Mouse (Mus musculus): ENCODE data around the gene Rdh19.
"Not testable (repeated sequence)": the region's sequence is repeated elsewhere in the genome, so short reads cannot be mapped to it uniquely, and the experiment has no call there.

The Rdh19 gene

DNA sequence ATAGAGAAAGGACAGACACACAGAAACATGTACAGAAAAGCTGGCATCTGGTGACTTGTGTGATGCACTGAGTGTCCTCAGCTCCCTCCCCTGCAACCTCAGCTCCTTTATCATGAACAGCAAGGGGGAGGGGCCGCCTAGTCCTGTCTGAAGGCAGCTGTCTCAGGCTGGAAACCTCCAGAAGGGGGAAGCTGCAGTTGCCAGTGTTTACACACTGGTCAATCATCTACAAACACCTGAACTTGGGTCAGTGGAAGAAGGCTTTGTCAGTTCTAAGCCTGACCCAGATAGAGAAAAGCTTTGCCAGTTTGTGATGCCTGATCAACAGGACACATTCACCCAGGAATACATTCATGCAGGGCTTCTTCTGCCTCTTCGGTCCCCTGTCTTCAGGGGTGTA, 28.0 kb downstream of the Rdh19 start:
- in situ Hi-C loops (cut with MboI; ENCODE audit: low pct_unique_long_range_greater_than_20kb in 1 of 2, low sequenced_read_pairs in 2 of 2, unreplicated experiment in 1 of 2) = no loop called here

DNA sequence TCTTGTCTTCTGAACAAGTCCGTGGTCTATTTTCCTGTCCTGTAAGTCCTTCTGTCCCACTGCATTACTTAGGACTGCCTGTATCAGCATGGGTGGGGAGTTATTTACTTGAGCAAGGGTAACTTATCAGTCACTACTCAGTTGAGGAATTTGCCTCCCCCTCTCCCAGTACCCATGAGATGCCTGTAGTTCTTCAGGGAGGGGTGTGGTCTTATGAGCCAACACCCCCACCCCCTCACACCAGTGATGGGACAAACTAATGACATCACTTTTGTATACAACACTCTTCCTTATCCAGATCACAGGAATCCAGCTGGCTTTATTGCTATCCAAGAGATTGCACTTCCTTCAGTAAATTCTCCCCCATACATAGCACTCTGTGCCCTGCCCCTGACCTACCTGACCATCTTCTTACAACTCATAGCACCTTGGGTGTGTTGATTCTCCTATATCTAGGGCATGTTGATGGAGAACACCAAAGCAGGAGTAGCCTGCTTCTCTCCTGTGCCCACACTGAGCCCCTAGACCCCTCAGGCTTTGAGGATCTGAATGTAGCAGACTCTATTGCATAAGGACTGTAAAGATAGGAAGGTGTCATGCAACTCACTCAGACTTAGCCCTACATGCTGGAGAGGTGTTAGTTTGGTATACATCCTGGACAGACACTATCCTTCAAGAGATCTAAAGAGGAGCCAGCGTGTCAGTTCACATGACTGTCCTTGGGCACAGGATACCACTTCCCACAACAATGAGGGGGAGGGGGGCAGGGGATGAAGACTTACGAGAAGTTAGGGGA, 28.7 kb downstream of the Rdh19 start:
- in situ Hi-C loops (cut with MboI; ENCODE audit: low pct_unique_long_range_greater_than_20kb in 1 of 2, low sequenced_read_pairs in 2 of 2, unreplicated experiment in 1 of 2) = no loop called here

DNA sequence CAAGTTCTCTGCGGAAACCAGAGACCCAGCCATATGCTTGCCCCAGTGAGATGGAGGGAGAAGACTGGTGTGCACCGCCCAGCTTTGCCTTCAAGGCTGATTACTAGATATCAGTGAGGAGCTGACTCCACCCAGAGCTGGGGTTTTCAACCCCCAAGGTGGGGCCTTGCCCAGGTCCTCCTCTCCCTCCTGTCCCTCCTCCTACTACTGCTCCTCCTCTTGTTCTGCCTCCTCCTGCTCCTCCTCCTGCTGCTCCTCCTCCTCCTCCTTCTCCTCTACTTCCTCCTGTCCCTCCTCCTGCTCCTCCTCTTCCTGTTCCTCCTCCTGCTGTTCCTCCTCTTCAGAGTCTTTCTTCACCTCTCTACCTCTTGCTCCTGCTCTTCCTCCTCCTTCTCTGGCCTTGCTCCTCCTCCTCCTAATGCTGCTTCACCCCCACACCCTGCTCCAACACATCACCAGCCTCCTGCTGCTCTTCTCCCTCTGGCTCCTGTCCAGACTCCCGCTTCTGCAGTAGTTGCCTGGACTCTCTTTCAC, 29.5 kb downstream of the Rdh19 start:
- in situ Hi-C loops (cut with MboI; ENCODE audit: low pct_unique_long_range_greater_than_20kb in 1 of 2, low sequenced_read_pairs in 2 of 2, unreplicated experiment in 1 of 2) = no loop called here

DNA sequence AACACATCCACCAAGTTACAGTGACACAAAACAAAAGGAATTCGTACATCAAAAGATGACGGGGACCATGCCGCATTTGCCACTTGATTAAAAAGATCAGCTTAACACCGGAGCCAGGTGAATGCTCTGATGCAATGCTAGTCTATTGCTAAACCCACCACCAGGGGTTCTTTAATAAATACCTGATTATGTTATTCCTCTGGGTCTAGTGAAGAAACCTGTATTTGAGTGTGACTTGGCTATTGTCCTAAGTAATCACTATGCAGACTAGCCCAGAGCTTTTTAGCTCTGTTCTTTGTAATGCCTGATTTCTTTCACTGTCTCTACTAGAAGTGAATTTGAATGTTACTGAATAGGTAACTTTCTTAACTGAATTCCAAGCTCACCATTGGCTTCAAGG, 31.3 kb downstream of the Rdh19 start:
- in situ Hi-C loops (cut with MboI; ENCODE audit: low pct_unique_long_range_greater_than_20kb in 1 of 2, low sequenced_read_pairs in 2 of 2, unreplicated experiment in 1 of 2) = no loop called here

DNA sequence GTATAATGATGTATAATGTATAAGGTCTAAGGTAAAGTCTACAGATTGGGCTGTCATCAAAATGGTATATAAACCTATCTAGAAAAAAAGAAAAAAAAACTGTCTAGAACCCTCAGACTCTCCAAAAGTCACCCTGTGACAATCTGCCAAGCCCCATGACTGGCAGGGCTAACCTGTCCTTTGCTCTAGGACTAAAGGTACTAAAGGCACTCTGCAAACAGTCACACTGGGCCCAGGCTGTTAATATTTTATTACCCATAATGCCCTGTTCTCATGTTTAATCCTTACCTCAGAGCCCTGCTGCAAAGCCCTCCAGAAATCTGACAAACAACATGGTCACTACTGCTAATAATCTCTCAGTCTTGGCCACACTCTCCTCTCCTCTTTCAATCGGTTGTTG, 36.8 kb downstream of the Rdh19 start:
- in situ Hi-C loops (cut with MboI; ENCODE audit: low pct_unique_long_range_greater_than_20kb in 1 of 2, low sequenced_read_pairs in 2 of 2, unreplicated experiment in 1 of 2) = no loop called here

DNA sequence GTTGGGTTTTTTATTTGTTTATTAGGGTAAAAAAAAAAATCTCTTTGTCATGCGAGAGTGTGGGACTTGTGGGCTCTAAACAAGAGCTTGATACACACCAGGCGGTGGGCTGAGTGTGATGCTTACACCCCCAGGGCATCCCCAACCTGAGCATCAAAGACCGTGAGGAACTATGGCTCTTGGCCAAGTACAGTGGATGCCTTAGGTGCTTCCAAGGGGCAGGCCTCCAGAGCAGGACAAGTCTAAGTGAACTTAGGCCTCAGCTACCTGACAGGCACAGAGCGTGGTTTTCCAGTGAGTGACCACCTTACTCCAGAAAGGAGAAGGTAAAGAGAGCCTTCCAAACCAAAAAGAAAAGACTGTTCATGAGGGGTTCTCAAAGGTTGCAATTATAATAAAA, 37.2 kb downstream of the Rdh19 start:
- in situ Hi-C loops (cut with MboI; ENCODE audit: low pct_unique_long_range_greater_than_20kb in 1 of 2, low sequenced_read_pairs in 2 of 2, unreplicated experiment in 1 of 2) = no loop called here

DNA sequence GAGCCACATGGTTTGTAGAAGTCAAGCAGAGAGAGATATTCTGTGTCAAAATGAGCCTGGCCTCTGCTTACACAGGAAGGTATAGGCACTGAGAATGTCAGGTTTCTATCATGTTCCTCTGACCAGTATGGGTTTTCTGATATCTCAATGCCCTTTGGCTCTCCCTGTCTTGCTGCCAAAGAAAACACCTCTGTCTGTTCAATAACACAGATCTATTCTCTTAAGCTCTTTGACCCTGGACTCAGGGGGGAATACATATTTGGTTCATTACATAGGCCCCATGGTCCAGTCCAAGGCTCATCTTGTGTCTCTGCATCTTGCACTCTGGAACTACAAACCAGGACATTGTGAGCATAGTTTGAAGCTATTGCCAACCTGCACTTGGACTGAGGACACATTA, 38.9 kb downstream of the Rdh19 start, which contains the start of gene Rdh7:
TSS of gene Rdh7 (minus strand) at position 213 of the 400 bp plus-strand sequence.
- in situ Hi-C loops (cut with MboI; ENCODE audit: low pct_unique_long_range_greater_than_20kb in 1 of 2, low sequenced_read_pairs in 2 of 2, unreplicated experiment in 1 of 2) = no loop called here

DNA sequence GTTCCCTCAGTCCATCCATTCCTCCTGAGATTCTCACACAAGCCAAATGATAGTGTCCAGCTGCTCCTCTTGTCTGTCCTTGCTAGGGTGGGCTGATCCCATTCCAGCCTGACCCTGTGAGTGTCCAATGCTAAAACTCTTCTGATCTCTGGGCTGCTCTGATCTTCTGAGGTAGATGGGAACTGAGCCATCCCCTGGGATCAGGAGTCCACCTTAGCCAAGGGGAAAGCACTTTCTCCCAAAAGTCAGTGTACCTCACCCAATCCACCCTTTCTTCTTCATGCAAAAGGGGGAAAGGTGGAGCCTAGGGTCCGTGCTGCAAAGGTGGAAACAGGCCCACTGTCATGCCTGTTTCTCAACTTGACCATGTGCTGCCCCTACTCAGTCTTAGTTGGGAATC, 41.8 kb downstream of the Rdh19 start:
- in situ Hi-C loops (cut with MboI; ENCODE audit: low pct_unique_long_range_greater_than_20kb in 1 of 2, low sequenced_read_pairs in 2 of 2, unreplicated experiment in 1 of 2) = no loop called here

DNA sequence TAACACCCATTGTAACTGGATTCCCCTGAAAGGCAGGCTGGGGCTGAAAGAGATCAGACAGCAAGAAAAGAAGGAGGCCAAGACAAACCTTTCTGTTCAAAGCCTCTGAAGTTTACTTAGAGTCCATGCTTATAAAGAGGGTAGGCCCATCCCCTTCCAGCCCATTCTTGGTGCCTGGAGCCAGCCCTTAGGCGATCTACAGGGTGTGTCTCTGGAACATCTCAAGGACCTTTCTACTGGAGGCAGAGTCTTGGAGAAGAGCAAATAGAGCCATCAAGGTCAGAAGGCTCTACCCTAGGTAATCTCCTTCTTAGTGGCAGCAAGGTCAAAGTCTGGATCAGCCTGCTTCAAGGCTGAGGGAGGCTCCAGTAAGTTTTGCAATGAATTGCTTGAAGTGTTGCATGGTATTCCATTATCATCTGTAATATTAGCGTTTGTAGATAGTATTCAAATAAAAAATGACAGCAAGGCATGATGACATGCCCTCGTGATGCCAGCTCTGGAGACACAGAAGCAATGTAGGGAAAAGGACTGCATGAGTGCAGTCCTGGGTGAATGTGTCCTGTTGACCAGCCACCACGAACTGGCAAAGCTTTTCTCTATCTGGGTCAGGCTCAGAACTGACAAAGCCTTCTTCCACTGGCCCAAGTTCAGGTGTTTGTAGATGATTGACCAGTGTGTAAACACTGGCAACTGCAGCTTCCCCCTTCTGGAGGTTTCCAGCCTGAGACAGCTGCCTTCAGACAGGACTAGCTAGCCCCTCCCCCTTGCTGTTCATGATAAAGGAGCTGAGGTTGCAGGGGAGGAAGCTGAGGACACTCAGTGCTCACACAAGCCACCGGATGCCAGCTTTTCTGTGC, 43.7 kb downstream of the Rdh19 start:
- in situ Hi-C loops (cut with MboI; ENCODE audit: low pct_unique_long_range_greater_than_20kb in 1 of 2, low sequenced_read_pairs in 2 of 2, unreplicated experiment in 1 of 2) = not testable (repeated sequence)

DNA sequence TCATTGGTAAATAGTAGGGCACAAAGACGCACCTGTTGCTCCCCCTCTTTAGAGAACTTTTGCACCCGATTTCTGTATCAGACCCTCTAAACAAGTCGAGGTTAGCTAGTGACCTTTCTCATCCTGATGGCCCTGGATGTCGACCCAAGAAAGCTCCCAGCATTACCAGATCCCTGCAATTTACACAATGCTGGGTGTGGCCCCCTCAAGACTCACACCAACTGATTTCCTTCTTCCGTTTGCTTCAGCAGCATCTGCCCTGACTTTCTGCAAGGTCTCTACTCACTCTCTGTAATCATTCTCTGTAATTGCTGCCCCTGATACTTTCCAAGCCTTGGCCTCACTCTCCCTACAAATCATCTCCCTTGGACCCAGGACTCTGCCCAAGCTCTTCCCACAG, 47.0 kb downstream of the Rdh19 start:
- in situ Hi-C loops (cut with MboI; ENCODE audit: low pct_unique_long_range_greater_than_20kb in 1 of 2, low sequenced_read_pairs in 2 of 2, unreplicated experiment in 1 of 2) = no loop called here

DNA sequence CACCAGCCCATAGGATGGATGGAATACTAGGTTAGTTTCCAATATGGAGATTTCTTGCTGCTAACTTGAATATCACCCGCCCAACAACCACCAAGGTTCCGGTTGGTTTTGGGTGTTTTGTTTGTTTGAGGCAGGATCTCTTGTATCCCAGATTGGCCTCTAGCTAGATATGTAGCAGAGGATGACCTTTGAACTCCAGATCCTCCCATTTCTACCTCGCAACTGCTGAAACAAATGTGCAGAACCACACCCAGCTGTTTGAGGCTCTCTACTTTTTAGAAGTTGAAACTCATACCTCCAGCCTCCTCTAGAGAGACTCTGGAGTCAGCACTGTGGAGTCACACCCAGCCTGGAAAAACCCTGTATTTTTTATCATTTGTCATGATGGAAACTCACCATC, 47.8 kb downstream of the Rdh19 start:
- in situ Hi-C loops (cut with MboI; ENCODE audit: low pct_unique_long_range_greater_than_20kb in 1 of 2, low sequenced_read_pairs in 2 of 2, unreplicated experiment in 1 of 2) = no loop called here

DNA sequence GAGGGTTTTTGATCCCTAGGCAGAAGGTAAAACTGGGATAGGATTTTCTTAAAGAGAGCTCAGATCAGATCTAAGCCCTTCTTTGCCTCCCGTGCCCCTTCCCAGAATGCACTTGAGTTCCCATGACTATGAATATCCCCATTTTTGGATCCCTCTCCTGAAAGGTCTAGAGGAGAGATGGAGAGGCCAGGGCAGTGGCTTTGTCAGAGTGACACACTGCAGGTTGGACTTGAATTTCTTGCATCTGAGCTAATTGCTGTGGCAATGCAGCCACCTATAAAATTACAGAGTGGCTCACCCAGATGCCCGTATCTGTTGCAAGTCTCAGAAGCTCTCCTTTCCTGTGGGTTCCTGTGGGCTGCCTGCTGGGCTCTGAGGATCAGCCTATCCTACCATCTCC, 48.5 kb downstream of the Rdh19 start, which contains the start of gene Sdr9c7:
TSS of gene Sdr9c7 (plus strand) at position 301 of the 400 bp plus-strand sequence.
- in situ Hi-C loops (cut with MboI; ENCODE audit: low pct_unique_long_range_greater_than_20kb in 1 of 2, low sequenced_read_pairs in 2 of 2, unreplicated experiment in 1 of 2) = no loop called here

DNA sequence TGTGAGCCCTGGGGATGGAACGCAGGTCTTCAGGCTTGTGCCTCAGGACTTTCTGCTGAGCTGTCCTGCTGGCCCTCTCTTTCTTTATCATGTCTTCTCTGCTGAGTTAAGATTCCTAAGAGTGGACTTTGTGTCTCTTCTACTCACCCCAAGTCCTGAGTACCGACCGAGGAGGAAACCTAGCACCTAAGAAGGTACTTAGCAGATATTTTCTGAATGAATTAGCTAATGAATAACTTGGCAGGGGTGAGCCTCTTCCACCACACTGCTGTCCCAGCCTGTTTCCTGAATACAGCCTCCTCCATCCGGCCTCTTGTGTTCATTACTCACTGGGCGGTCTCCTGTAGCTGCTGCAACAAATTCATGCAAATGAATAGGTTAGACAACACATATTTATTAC, 50.1 kb downstream of the Rdh19 start:
- in situ Hi-C loops (cut with MboI; ENCODE audit: low pct_unique_long_range_greater_than_20kb in 1 of 2, low sequenced_read_pairs in 2 of 2, unreplicated experiment in 1 of 2) = no loop called here

DNA sequence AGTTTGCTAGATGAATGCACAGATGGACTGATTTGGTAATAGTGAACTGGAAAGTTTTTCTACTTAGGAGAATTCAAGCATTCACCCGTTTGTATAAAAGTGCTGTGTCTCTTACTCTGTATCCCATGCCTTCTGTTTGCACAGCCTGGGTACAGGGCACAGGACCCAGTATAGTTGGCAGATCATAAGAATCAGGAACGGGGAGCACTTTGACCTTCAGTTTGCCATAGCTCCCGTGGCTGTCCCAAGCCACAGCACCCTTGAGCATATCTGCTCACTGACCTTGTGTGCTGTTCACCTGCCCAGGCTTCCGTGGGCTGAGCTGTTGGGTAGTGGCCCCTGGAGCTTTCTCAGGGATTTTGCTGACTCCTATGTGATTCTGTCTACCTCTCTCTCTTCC, 52.0 kb downstream of the Rdh19 start:
- in situ Hi-C loops (cut with MboI; ENCODE audit: low pct_unique_long_range_greater_than_20kb in 1 of 2, low sequenced_read_pairs in 2 of 2, unreplicated experiment in 1 of 2) = no loop called here

DNA sequence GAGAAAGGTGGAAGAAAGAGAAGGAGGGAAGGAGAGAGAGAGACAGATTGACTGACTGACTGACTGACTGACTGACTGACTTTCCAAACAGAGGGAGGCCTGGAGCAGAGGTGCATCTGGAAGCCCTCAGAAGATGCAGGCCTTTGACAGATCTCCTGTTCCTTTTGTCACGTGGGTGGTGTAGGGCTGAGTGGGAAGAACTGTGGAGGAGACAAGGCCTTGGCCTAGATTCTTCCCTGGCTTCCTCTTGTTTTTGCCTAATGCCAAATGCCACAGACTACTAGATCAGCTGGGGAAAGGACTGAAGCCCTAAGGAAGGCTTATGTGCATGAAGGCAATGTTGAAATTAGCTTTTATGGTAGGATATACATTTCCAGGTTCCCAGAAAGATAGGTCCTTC, 53.4 kb downstream of the Rdh19 start:
- in situ Hi-C loops (cut with MboI; ENCODE audit: low pct_unique_long_range_greater_than_20kb in 1 of 2, low sequenced_read_pairs in 2 of 2, unreplicated experiment in 1 of 2) = no loop called here

DNA sequence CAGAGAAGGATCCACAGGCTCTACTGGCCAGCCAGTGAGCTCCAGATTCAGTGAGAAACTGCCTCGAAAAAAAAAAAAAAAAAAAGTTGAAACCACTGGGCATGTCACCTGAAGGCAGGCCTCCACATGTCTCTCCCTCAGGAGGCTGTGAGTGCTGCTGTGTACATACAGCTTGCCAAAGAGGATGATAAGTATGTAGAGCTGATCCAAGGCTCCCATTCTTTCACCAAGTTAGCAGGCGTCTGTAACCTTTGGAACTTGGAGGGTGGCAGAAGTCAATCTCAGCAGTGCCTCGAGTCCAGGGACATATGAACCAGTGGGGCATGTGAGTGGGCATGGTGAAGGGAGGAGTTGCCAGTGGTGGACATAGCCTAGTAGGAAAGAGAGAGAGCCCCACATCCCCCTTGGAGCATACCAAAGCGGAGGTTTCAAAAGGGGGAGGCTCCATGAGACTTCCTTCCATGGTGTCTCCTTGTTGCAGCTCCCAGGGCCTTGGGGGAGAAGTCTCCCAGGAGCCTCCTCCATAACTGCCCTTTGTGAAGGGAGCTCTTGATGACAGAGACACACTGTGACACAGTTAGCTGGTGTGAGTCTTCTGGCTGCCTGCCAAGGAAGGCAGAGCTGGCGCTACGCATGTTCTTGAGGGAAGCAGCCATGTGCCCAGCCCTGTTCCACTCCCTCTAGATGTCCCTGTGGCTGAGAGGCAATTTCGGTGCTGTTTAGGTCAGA, 55.2 kb downstream of the Rdh19 start:
- in situ Hi-C loops (cut with MboI; ENCODE audit: low pct_unique_long_range_greater_than_20kb in 1 of 2, low sequenced_read_pairs in 2 of 2, unreplicated experiment in 1 of 2) = no loop called here

DNA sequence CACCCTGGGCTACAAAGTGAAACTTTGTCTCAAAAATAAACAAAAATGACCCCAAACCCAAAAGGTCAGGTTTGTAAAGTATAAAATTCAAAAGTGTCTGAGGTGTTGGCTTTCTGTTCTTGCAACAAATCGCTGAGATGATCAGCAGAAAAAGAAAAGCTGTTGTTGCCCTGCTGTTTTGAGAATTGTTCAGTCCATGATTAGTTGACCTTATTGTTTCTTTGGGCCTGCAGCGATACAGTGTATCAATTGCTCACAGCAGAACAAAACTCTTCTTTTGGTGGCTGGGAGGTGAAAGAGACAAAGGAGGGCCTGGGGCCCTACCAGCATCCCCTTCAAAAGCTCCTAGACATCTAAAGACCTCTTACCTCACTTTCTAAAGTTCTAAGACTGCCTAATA, 56.4 kb downstream of the Rdh19 start:
- in situ Hi-C loops (cut with MboI; ENCODE audit: low pct_unique_long_range_greater_than_20kb in 1 of 2, low sequenced_read_pairs in 2 of 2, unreplicated experiment in 1 of 2) = no loop called here

DNA sequence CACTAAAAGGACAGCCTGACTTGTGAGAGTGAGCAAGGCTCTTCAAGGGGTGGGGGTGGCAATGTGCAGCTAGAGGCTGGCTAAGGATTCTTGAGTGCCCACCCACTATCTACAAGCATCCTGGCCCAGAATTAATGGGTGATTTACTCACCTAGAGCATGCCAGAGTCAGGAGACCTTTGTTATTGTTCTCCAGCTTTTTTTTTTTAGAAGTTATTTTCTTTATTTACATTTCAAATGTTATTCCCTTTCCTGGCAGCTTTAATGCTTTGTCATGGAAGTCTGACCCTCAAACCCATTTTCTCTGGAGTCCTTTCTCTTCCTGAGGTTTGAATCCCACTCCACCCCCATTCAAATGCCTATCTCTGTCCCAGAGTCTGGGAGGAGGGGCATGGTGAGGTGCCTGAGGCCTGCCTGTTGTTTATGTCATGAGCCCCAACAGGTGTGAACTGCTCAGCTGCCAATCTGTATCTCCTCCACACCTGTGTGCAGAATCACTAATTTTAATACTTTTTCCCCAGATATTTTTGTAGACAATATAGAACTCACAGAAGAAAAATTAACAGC, 57.7 kb downstream of the Rdh19 start:
- in situ Hi-C loops (cut with MboI; ENCODE audit: low pct_unique_long_range_greater_than_20kb in 1 of 2, low sequenced_read_pairs in 2 of 2, unreplicated experiment in 1 of 2) = no loop called here
